9 mouse cellular contexts compared by ENCODE assay signal in the genomic region with DNA sequence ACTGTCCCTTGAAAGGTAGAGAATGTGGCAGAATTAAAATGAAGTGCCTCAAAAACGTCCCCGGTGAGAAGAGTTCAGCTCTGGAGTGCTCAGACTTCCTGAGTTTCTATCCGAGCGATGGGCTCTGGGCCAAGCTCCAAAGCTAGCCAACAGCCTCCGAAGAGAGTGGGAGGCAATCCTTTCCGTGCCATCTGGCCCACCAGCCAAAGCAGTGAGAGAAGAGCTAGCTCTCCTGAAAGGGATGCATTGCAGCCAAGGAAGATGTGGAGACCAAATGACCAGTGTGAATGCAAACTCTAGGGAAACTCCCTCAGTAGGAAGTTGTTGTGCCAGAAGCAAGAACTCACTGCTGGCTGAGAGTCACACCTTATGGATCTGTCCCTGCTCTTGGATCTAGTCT. TPM values are rescaled to one million over a fixed set of nuclear protein-coding genes. Genes with fewer than 3 reads are reported as not detected.
DNase-seq lines count a peak whose midpoint lies in the region; ATAC-seq lines count a peak whose summit lies in the region.
"Had no signal": no experiment of that assay in that cellular context is flagged by ENCODE, and none has a peak within 500 bp of the region (broad histone marks: within the 10 kb centered on the region; RNA-seq: fewer than 3 reads in every experiment).

No protein-coding gene starts in this region.

- H3K36me3 ChIP-seq in forebrain, embryonic 15.5 days = no peaks in the 10 kb centered on the region
- no peaks in the 10 kb centered on the region for H3K36me3 ChIP-seq in forebrain, embryonic 11.5 days (ENCODE audit: control insufficient read depth, insufficient read depth, low read length)

- H3K9ac ChIP-seq in forebrain, embryonic 15.5 days (replicated peaks) = no peak overlapping the region
- no peak overlapping the region for H3K9ac ChIP-seq in forebrain, embryonic 11.5 days (ENCODE audit: low read length)

- no peak overlapping the region for H3K4me2 ChIP-seq in forebrain, embryonic 15.5 days (replicated peaks)
- H3K4me2 ChIP-seq in forebrain, embryonic 11.5 days (ENCODE audit: low read depth, low read length, severe bottlenecking) = no peak overlapping the region

- WGBS in forebrain, embryonic 15.5 days = 52% methylated on average over 6 of the region's 6 CpGs
- WGBS in forebrain, embryonic 11.5 days = 87% methylated on average over 6 of the region's 6 CpGs

- ATAC-seq in forebrain, embryonic 15.5 days (replicated peaks) = peak; percentile 55; the same call in 1 of the 2 replicates
- no peak for ATAC-seq in forebrain, embryonic 11.5 days (replicated peaks; ENCODE audit: low FRiP score)
- ATAC-seq in megakaryocyte progenitor cell, adult 5-6 weeks (replicated peaks; ENCODE audit: poor library complexity) = no peak
- ATAC-seq: activated CD4-positive, CD25-positive, alpha-beta regulatory T cell, adult 4 months had no signal

- intact Hi-C loops in left cerebral cortex, postnatal 10 days (cut with DNase I) = no loop called here

- no peaks in the 10 kb centered on the region for H3K9me3 ChIP-seq in forebrain, embryonic 15.5 days
- no peaks in the 10 kb centered on the region for H3K9me3 ChIP-seq in forebrain, embryonic 11.5 days (ENCODE audit: control insufficient read depth, low read length)

- no peak overlapping the region for H3K4me3 ChIP-seq in forebrain, embryonic 15.5 days
- H3K4me3 ChIP-seq in forebrain, embryonic 11.5 days (ENCODE audit: low read depth, low read length) = no peak overlapping the region

- H3K4me1 ChIP-seq in forebrain, embryonic 15.5 days = peaks cover 5% of the 10 kb centered on the region; the same call in 1 of the 2 replicates
- no peaks in the 10 kb centered on the region for H3K4me1 ChIP-seq in forebrain, embryonic 11.5 days (replicated peaks; ENCODE audit: control insufficient read depth, insufficient read depth, low read length)

- no peaks in the 10 kb centered on the region for H3K27me3 ChIP-seq in forebrain, embryonic 15.5 days
- H3K27me3 ChIP-seq in forebrain, embryonic 11.5 days (ENCODE audit: control insufficient read depth, insufficient read depth, low read length) = no peaks in the 10 kb centered on the region

- no peak overlapping the region for H3K27ac ChIP-seq in forebrain, embryonic 15.5 days (replicated peaks)
- no peak overlapping the region for H3K27ac ChIP-seq in forebrain, embryonic 11.5 days (ENCODE audit: low read depth, low read length)

- no peak for DNase-seq in forebrain, embryonic 11.5 days (ENCODE audit: low spot score)
- DNase-seq in Muller cell, postnatal 12 days (ENCODE audit: inconsistent ontology term) = peak; percentile 43
- peak; percentile 38 to 52 for DNase-seq in frontal cortex, postnatal 10 days (ENCODE audit: low spot score in 2 of 2)
- peak; percentile 67 to 75 for DNase-seq in left cerebral cortex, postnatal 10 days (ENCODE audit: extremely low spot score in 1 of 2, low spot score in 2 of 2)
- no peak for DNase-seq in T-cell, adult 2 months (ENCODE audit: low spot score)
- DNase-seq in retina, postnatal 1 day = no peak

RNA-seq across cellular contexts. Expression of gene 4930453N24Rik, which starts 59.1 kb away (rescaled TPM):
- 22.0 and 23.8 TPM in 2 replicates for polyA plus RNA-seq in forebrain, embryonic 15.5 days (2015; fragmentation: Nextera tagmentation; extraction: Ambion mirVana)
- 28.9 and 33.0 TPM in 2 replicates for polyA plus RNA-seq in forebrain, embryonic 11.5 days (2014; fragmentation: Nextera tagmentation; extraction: Ambion mirVana)
- total RNA-seq in left cerebral cortex, postnatal 10 days (2021) = 10 to 100 TPM; 18.6 to 20.3 TPM
- 47.2 and 51.2 TPM in 2 replicates for total RNA-seq in megakaryocyte progenitor cell, adult 5-6 weeks (2015)
- 22.5 and 33.8 TPM in 2 replicates for total RNA-seq in megakaryocyte progenitor cell, adult 5-6 weeks (2017)

Comparison
In these comparisons a context has a peak if more than half of its experiments do, and no peak if none do; other contexts are left out.
1. DNase-seq: peak in Muller cell, postnatal 12 days (single experiment), frontal cortex, postnatal 10 days (2 of 2) and left cerebral cortex, postnatal 10 days (2 of 2); none in forebrain, embryonic 11.5 days (single experiment), T-cell, adult 2 months (single experiment) and retina, postnatal 1 day (single experiment).